19 mouse cellular contexts compared by ENCODE assay signal in the genomic region with DNA sequence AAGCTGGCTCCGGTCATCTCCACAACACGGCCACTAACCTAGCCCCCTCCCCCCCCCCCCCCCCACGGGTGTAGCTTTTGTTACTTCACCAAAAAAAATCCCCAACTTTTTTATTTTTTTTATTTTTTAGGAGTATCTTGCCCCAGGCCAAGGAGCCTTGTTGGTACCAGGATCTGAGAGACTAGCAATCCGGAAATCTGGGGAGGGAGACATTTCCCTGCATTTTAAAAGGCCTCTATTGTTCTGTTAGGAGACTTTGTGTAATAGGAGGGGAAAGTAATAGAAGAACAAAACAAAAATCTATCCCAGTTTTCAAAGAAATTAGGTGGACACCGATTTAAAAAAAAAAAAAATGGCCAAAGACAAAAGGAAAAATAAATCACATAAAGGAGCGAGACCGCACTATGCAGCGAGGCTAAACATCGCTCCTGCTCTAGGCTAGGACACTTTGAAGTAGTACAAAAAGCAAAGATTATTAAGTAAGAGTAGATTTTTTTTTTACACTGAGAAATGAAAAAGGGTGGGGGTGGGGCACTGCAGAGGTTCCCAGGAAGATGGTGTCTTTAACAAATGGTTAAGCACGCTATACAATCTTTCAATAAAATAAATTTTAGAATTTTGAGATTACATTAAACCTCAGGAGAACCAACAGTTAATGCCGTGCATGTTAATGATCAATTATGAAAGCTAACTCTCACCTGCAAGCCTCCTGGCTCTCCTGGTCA.
"Had no signal": no experiment of that assay in that cellular context is flagged by ENCODE, and none has a peak within 500 bp of the region (broad histone marks: within the 10 kb centered on the region; RNA-seq: fewer than 3 reads in every experiment).

No protein-coding gene starts in this region.

- H3K4me2 ChIP-seq: limb, embryonic 12.5 days; limb, embryonic 15.5 days; liver, embryonic 11.5 days; lung, embryonic 14.5 days; midbrain, embryonic 12.5 days; neural tube, embryonic 13.5 days; stomach, embryonic 15.5 days had no signal

- H3K4me3 ChIP-seq: limb, embryonic 12.5 days; limb, embryonic 15.5 days; midbrain, embryonic 12.5 days; myocyte; neural tube, embryonic 13.5 days; stomach, embryonic 15.5 days had no signal

- H3K36me3 ChIP-seq: limb, embryonic 15.5 days; midbrain, embryonic 12.5 days; neural tube, embryonic 13.5 days; stomach, embryonic 15.5 days had no signal

- H3K9me3 ChIP-seq: limb, embryonic 15.5 days; stomach, embryonic 15.5 days had no signal

- H3K27me3 ChIP-seq: limb, embryonic 12.5 days; limb, embryonic 15.5 days; midbrain, embryonic 12.5 days; neural tube, embryonic 13.5 days; stomach, embryonic 15.5 days had no signal

- DNase-seq: kidney, postnatal 14 days; left cerebral cortex, postnatal 4 days; liver, postnatal 0 days; lung, embryonic 14.5 days; retina, postnatal 1 day; right cerebral cortex, postnatal 25 days; spleen, adult 18-20 months; thymus, postnatal 25 days had no signal

- H3K9ac ChIP-seq: limb, embryonic 12.5 days; limb, embryonic 15.5 days; liver, embryonic 14.5 days; liver, postnatal 0 days; lung, embryonic 14.5 days; midbrain, embryonic 12.5 days; neural tube, embryonic 13.5 days; stomach, embryonic 15.5 days had no signal

- H3K27ac ChIP-seq: limb, embryonic 12.5 days; limb, embryonic 15.5 days; liver, embryonic 14.5 days; macrophage; midbrain, embryonic 12.5 days; neural tube, embryonic 13.5 days; stomach, embryonic 15.5 days had no signal

- ATAC-seq: liver, postnatal 0 days; lung, postnatal 0 days; midbrain, embryonic 16.5 days had no signal
